Mouse (Mus musculus) forebrain, embryonic 12.5 days (tissue): ENCODE data around the gene Ablim1. TPM values are rescaled to one million over a fixed set of nuclear protein-coding genes. Genes with fewer than 3 reads are reported as not detected.

ENCODE experiments used
- ATAC-seq: fragments of 200-750 bp; cut with Nextera tagmentation; 2 replicates; pipeline ENCODE4 v1.8.0; 2017; ENCODE audit warnings: moderate TSS enrichment; ENCODE audit not compliant: low FRiP score
- H3K27ac ChIP-seq: fragments of 300-500 bp; sonication (generic); 2 replicates; pipeline ENCODE4 v1.5.1; 2016; ENCODE audit warnings: mild to moderate bottlenecking
- H3K27me3 ChIP-seq: fragments of 300-500 bp; sonication (generic); 2 replicates; pipeline ENCODE4 v1.6.1; 2016; ENCODE audit warnings: mild to moderate bottlenecking
- H3K36me3 ChIP-seq: fragments of 300-500 bp; sonication (generic); replicated peaks from 2 replicates; pipeline ENCODE4 v1.6.1; 2016; ENCODE audit warnings: mild to moderate bottlenecking
- H3K4me1 ChIP-seq: fragments of 300-500 bp; sonication (generic); 2 replicates; pipeline ENCODE4 v1.6.1; 2016
- H3K4me2 ChIP-seq: fragments of 300-500 bp; sonication (generic); 2 replicates; pipeline ENCODE4 v1.6.1; 2016; ENCODE audit warnings: mild to moderate bottlenecking, moderate library complexity
- H3K4me3 ChIP-seq: fragments of 300-500 bp; sonication (generic); replicated peaks from 2 replicates; pipeline ENCODE4 v1.5.1; 2016; ENCODE audit warnings: mild to moderate bottlenecking
- H3K9ac ChIP-seq: fragments of 300-500 bp; sonication (generic); 2 replicates; pipeline ENCODE4 v1.6.1; 2016; ENCODE audit warnings: mild to moderate bottlenecking
- H3K9me3 ChIP-seq: fragments of 300-500 bp; sonication (generic); 2 replicates; pipeline ENCODE4 v1.6.1; 2016
- WGBS: fragments of 180-500 bp; shearing (Covaris S2); methylation state at CpG from one replicate; pipeline ENCODE4 v1.1.7; 2016; 5-methylcytosine and 5-hydroxymethylcytosine counted together
- polyA plus RNA-seq: library from polyadenylated mRNA; unstranded; fragments of >200 nt; fragmentation: Nextera tagmentation; extraction: Ambion mirVana; gene quantifications from 2 replicates; pipeline ENCODE4 v1.2.1, GENCODE M21; 2016

The Ablim1 gene
- polyA plus RNA-seq, 1 experiment from 2014 or later = 17.7 TPM

- H3K9ac ChIP-seq = no peak overlapping the region
- ATAC-seq = no peak
- H3K27ac ChIP-seq = no peak overlapping the region
- 85% methylated on average over 6 of the region's 6 CpGs for WGBS
- no peak overlapping the region for H3K4me2 ChIP-seq
- no peak overlapping the region for H3K4me3 ChIP-seq
- no peaks in the 10 kb centered on the region for H3K36me3 ChIP-seq
- H3K9me3 ChIP-seq = no peaks in the 10 kb centered on the region
- no peaks in the 10 kb centered on the region for H3K27me3 ChIP-seq
- H3K4me1 ChIP-seq = peaks cover 15% of the 10 kb centered on the region
Observed at GRCm38 (mm10) chr19:57357244-57357643, 42.5 kb upstream of the Ablim1 start.

DNA sequence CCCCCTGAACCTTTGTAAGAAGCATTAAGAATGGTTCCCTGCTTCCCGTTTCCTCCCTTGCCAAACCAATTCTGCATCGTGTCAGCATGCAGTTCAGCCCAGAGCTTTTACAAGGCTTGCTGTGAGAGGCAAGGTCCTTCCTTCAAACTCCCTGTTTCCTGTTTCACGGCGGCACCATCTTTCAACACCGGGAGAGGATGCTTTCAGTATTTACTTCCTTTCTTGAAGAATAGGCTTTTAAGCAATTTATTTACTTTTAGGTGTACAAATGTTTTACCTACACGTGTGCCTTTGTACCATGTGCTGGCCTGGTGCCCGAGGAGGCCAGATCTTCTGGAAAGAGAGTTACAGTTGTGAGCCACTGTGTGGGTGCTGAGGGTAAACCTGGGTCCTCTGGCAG, 41.6 kb upstream of the Ablim1 start:
- H3K27ac ChIP-seq = no peak overlapping the region
- no peak overlapping the region for H3K4me3 ChIP-seq
- H3K9me3 ChIP-seq = no peaks in the 10 kb centered on the region
- peaks cover 13% of the 10 kb centered on the region for H3K4me1 ChIP-seq
- no peak for ATAC-seq
- no peaks in the 10 kb centered on the region for H3K36me3 ChIP-seq
- no peak overlapping the region for H3K9ac ChIP-seq
- H3K27me3 ChIP-seq = no peaks in the 10 kb centered on the region
- WGBS = 91% methylated on average over 7 of the region's 7 CpGs
- no peak overlapping the region for H3K4me2 ChIP-seq

DNA sequence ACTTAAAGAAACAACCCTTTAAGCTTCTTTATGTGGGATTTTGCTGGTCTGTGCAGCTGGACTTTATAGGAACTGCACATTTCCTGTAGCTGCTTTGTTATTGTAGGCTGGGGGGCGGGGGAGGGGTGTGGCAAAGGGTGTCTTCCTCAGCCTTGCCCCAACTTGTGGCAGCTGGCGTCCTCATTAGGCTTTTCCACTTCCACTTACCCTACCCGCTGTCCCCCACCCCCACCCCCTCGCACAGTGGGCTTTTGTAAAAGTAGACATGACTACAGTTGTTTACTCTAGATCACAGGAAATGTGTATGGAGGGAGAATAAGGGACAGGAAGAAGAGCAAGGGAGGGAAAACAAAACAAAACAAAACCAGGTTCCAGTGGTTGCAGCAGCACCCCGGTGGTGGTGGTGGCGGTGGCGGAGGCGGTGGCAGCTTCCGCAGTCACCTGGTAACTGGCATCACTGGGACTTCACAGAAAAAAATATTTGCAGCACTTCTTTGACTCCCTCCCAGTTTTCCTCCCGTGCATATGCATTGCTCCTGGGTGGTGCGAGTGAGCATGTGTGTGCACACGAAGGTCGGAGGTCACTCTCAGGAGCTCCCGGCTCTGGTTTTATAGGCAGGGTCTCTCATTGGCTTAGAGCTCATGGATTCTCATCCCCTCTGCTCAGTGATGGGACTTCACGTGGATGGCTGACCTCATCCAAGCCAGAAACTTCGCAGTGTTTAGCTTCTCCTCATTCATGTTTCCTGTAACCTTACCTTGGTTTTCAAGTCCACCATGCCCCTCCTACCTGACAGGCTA, 40.9 kb upstream of the Ablim1 start:
- H3K27ac ChIP-seq = no peak overlapping the region
- 85% methylated on average over 16 of the region's 16 CpGs for WGBS
- no peaks in the 10 kb centered on the region for H3K36me3 ChIP-seq
- no peak overlapping the region for H3K4me2 ChIP-seq
- H3K9me3 ChIP-seq = no peaks in the 10 kb centered on the region
- H3K9ac ChIP-seq = no peak overlapping the region
- H3K4me3 ChIP-seq = no peak overlapping the region
- peaks cover 13% of the 10 kb centered on the region for H3K4me1 ChIP-seq
- ATAC-seq = no peak
- no peaks in the 10 kb centered on the region for H3K27me3 ChIP-seq

DNA sequence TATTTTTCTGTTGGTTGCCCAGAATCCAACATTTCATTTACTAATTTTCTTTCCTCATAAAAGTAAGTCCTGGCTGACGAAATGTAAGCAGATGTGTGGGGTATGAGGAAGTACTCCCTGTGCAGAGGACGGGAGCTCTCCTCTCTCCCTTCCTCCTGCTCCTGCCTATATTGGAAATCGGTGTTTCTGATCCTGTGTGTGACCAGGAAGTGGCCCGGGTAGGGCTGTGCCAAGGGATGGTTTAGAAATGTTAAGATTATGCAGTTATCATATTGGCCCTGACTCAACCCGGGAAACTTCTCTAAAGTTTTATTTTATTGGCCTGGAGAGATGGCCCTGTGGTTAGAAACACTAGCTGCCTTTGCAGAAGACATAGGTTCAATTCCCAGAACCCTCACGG, 40.0 kb upstream of the Ablim1 start:
- ATAC-seq = no peak
- Histone ChIP-seq H3K9me3 (no peaks in the 10 kb centered on the region), H3K27ac (no peak overlapping the region), H3K9ac (no peak overlapping the region), H3K4me3 (no peak overlapping the region), H3K4me2 (no peak overlapping the region), H3K36me3 (no peaks in the 10 kb centered on the region), H3K27me3 (no peaks in the 10 kb centered on the region), H3K4me1 (peaks cover 6% of the 10 kb centered on the region; the same call in 1 of the 2 replicates)
- WGBS = 86% methylated on average over 6 of the region's 6 CpGs

DNA sequence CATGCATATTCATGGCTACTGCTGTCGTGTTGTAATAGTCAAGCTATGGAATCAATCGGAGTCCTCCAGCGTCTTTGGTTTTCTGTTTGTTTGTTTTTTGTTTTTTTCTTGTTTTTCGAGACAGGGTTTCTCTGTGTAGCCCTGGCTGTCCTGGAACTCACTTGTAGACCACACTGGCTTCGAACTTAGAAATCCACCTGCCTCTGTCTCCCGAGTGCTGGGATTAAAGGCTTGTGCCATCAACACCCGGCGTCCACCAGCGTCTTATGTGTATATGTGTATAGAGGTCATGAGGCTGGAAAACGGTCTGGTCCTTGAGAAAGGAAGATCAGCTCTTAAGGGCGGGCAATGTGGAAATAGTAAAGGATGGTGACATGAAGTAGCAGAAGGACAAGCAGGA, 39.3 kb upstream of the Ablim1 start:
- Histone ChIP-seq H3K27me3 (no peaks in the 10 kb centered on the region), H3K9me3 (no peaks in the 10 kb centered on the region), H3K4me3 (no peak overlapping the region), H3K9ac (no peak overlapping the region), H3K4me1 (peaks cover 5% of the 10 kb centered on the region; the same call in 1 of the 2 replicates), H3K36me3 (no peaks in the 10 kb centered on the region), H3K27ac (no peak overlapping the region), H3K4me2 (no peak overlapping the region)
- ATAC-seq = no peak
- WGBS = 91% methylated on average over 11 of the region's 11 CpGs

DNA sequence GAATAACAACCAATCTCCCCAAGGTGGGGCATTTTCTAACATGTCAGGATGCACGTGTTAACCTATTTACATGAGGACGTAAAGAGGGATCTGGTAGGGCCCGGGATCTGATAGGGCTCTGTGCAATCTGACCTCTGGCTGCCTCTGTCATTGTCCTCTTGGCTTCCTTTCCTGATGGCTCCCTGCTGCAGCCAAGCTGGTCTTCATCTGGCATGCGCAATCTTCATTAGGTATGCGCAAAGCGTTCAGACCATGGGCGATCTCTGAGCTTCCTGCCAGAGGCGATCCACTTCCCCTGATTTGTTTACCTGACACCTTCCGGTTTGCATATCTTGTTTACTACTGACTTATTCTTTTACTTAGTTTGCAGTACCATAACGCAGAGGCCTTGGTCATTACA, 38.5 kb upstream of the Ablim1 start:
- Histone ChIP-seq H3K9me3 (no peaks in the 10 kb centered on the region), H3K4me2 (no peak overlapping the region), H3K4me1 (peaks cover 5% of the 10 kb centered on the region; the same call in 1 of the 2 replicates), H3K27ac (no peak overlapping the region), H3K4me3 (no peak overlapping the region), H3K36me3 (no peaks in the 10 kb centered on the region), H3K27me3 (no peaks in the 10 kb centered on the region), H3K9ac (no peak overlapping the region)
- 90% methylated on average over 10 of the region's 10 CpGs for WGBS
- ATAC-seq = no peak

DNA sequence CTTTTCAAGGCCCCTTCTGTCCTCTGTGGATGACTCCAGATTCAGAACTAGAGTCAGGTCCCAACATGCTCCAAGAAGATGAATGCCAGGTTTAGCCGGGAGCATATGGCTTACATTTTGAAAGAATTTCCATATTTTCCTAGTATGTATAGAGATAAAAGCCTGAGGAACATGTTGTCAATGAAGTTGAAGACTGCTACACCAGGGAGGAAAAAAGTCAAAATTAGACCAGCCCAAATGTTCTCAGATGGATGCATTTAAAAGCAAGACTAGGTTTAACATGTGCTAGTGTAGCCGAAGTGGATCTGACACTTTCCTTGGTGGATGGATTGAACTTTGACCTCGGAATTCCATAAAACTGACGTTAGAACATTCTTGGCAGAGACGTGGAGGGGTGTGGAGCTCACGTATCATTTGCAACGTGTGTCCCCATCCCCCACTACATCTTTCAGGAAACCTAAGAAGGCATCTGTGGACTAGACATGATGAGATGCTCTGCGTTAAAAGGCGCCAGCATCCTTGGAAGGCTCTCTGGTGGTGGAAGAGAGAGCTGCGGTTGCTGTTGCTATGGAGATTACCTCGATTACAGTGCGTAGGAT, 37.7 kb upstream of the Ablim1 start:
- no peak for ATAC-seq
- H3K9ac ChIP-seq = no peak overlapping the region
- 90% methylated on average over 12 of the region's 12 CpGs for WGBS

DNA sequence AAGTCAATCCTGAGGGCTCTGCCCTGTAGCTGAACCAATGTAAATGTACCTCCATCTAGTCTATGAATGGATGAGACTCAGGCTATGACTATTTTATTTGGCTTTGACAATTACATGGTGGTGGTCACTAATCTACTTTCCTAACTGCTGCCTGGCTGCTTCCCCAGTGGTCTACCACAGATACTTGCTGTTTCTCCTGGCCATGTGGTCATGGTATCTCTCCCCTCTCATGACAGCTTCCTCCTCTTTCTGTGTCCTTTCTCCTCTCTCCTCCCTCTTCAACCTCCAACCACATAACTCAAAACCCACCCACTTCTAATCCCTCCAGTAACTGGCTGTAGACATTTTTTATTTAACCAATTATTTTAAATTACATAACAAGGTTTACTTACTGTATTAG, 34.4 kb upstream of the Ablim1 start:
- peaks cover 9% of the 10 kb centered on the region for H3K9me3 ChIP-seq
- H3K27me3 ChIP-seq = no peaks in the 10 kb centered on the region
- no peak overlapping the region for H3K27ac ChIP-seq
- no peak for ATAC-seq
- H3K4me2 ChIP-seq = no peak overlapping the region
- H3K9ac ChIP-seq = no peak overlapping the region
- H3K36me3 ChIP-seq = no peaks in the 10 kb centered on the region
- no peaks in the 10 kb centered on the region for H3K4me1 ChIP-seq
- H3K4me3 ChIP-seq = no peak overlapping the region

More for the DNA sequence above, 37.7 kb upstream of the Ablim1 start:
- H3K27ac ChIP-seq = no peak overlapping the region
- H3K36me3 ChIP-seq = no peaks in the 10 kb centered on the region
- H3K4me1 ChIP-seq = peaks cover 5% of the 10 kb centered on the region; the same call in 1 of the 2 replicates
- H3K4me2 ChIP-seq = no peak overlapping the region
- H3K9me3 ChIP-seq = peaks cover under 1% of the 10 kb centered on the region; the same call in 1 of the 2 replicates
- H3K4me3 ChIP-seq = no peak overlapping the region
- H3K27me3 ChIP-seq = no peaks in the 10 kb centered on the region

- Histone ChIP-seq H3K4me3 (no peak overlapping the region), H3K9ac (no peak overlapping the region), H3K36me3 (no peaks in the 10 kb centered on the region), H3K4me1 (no peaks in the 10 kb centered on the region), H3K9me3 (peaks cover 9% of the 10 kb centered on the region), H3K27ac (no peak overlapping the region), H3K27me3 (no peaks in the 10 kb centered on the region), H3K4me2 (no peak overlapping the region)
- no peak for ATAC-seq
- WGBS = 75% methylated on average over 1 of the region's 1 CpGs
Observed at GRCm38 (mm10) chr19:57344678-57345077, 30.0 kb upstream of the Ablim1 start.

DNA sequence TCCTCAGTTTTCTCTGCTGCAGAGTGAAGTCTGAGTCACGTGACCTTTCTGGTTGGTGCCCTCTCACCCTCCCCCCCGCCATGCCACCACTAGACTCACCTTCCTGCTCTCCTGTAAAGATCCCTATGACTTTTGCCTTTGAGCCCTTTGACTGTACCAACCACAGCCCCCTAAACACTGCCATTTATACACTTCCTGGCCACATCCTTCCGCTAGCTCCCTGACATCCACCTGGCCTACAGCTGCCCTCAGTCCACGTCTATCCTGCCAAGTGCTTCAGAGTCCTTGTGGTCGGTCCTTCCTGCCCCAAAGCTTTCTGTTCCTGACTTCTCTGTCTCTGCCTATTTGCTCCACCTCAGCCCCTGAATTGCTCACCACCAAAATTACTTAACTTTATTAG, 29.1 kb upstream of the Ablim1 start:
- Histone ChIP-seq H3K27me3 (no peaks in the 10 kb centered on the region), H3K27ac (no peak overlapping the region), H3K9ac (no peak overlapping the region), H3K4me2 (no peak overlapping the region), H3K9me3 (peaks cover 9% of the 10 kb centered on the region), H3K36me3 (no peaks in the 10 kb centered on the region), H3K4me1 (no peaks in the 10 kb centered on the region), H3K4me3 (no peak overlapping the region)
- ATAC-seq = no peak
- 85% methylated on average over 5 of the region's 5 CpGs for WGBS

DNA sequence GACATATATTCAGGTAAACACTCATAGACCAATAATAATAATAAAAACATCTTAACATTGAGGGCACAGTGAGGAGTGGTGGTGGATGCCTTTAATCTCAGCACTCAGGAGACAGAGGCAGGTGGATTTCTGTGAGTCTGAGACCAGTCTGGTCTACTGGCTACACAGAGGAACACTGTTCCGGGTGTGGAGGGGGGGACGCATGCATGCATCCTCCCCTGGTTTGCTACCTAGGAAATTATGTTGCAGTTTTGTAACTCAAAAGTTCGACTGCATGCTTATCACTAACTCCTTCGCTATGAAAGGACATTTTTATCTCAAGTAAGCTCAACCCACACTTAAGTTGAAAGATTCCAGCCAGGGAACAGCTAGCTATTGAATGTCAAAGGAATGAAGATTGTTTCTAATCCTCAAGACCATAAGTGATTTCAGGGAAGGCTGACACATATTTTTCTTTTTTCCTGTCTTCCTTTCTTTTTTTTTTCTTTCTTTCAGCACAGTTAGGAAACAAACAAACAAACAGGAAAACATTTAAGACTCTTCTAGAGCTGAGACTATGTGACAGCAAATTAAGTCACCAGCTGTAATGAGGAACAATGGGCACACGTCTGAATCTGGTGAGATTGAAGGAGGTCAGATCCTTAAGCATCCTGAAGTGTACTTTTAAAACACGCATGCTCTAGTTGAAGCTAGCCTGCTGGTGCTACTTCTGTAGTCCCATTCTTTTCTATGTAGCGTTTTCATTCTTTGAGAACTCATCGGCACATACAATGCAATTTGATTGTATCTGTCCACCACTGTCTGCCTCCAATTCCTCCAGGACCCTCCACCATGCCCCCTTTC, 26.4 kb upstream of the Ablim1 start:
- H3K27ac ChIP-seq = no peak overlapping the region
- no peak overlapping the region for H3K4me3 ChIP-seq
- H3K9me3 ChIP-seq = peaks cover 2% of the 10 kb centered on the region
- H3K27me3 ChIP-seq = no peaks in the 10 kb centered on the region
- no peak for ATAC-seq
- no peaks in the 10 kb centered on the region for H3K4me1 ChIP-seq
- WGBS = 76% methylated on average over 8 of the region's 8 CpGs
- H3K36me3 ChIP-seq = no peaks in the 10 kb centered on the region
- no peak overlapping the region for H3K4me2 ChIP-seq
- no peak overlapping the region for H3K9ac ChIP-seq

DNA sequence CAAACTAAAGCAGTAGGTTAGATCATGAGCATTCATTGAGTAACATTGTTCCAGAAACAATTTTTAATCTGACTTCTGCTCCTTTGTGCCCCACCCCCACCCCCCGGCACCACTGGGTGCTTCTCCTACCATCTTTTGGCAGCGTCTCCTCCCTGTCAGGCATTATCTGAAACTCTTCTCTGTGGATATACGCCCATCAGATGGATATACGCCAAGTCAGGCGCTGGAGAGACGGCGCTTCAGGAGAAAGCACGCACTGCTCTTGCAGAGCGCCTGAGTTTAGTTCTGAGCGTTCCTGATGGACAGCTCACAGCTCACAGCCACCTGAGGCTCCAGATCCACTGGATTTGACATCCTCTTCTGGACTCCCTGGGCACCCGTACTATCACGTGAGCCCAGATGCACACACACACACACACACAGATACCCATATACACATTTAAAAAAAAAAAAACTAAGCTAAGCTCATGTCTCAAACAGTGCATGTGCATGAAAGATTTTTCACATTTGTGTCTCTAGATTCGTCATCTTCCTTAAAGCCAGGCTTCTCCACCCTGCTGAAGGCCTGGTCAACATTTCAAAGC, 24.7 kb upstream of the Ablim1 start:
- WGBS = 89% methylated on average over 13 of the region's 13 CpGs
- H3K27me3 ChIP-seq = peaks cover 11% of the 10 kb centered on the region; the same call in 1 of the 2 replicates
- H3K9ac ChIP-seq = no peak overlapping the region
- no peak overlapping the region for H3K4me3 ChIP-seq
- H3K27ac ChIP-seq = no peak overlapping the region
- no peak for ATAC-seq
- H3K9me3 ChIP-seq = no peaks in the 10 kb centered on the region
- no peak overlapping the region for H3K4me2 ChIP-seq
- no peaks in the 10 kb centered on the region for H3K36me3 ChIP-seq
- H3K4me1 ChIP-seq = 0 out of 2 replicates have a peak, but pooled peaks cover 3% of the 10 kb centered on the region
